Mouse (Mus musculus): ENCODE measurements around the gene Mbnl1.

DNA sequence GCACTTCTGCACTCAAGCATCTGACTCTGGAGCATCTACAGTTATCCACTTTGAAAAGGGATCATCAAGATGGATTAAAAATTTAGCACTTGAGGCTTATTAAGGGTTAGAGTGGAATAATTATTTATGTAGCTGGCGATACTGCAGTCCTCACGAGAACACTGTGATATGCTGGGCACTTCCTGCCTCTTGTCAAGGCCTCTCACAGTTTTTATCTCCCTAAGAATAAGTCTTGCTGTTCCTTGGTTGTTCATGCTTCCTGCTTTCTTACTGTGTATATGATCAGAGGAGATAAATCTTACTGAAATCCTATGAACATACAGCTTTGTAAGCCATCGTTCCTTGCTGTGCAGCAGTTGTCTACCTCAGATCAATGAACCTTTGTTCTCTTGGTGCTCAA is 62.6 kb downstream of the Mbnl1 start:
- TF ChIP-seq CTCF (IDR thresholded peaks at IDR 0.05; ENCODE audit: borderline replicate concordance, insufficient read depth, low read length) (no peak), POLR2A (IDR thresholded peaks at IDR 0.05; ENCODE audit: low read depth, low read length) (no peak)

All from embryonic fibroblast, embryonic 13.5 days (primary cell).